Mouse (Mus musculus): ENCODE results near the gene Hmgcs1.

The Hmgcs1 gene

GRCm38 (mm10) chr13:119704280-119704679 lies 14.1 kb downstream of the Hmgcs1 start:
- in situ Hi-C loops (cut with MboI, MseI) = no loop called here

GRCm38 (mm10) chr13:119706278-119706880 lies 16.2 kb downstream of the Hmgcs1 start:
- in situ Hi-C loops (cut with MboI, MseI) = loop anchor here (5.0 kb wide), 1 partner anchor 61 kb away; no protein-coding TSS in a partner anchor

DNA sequence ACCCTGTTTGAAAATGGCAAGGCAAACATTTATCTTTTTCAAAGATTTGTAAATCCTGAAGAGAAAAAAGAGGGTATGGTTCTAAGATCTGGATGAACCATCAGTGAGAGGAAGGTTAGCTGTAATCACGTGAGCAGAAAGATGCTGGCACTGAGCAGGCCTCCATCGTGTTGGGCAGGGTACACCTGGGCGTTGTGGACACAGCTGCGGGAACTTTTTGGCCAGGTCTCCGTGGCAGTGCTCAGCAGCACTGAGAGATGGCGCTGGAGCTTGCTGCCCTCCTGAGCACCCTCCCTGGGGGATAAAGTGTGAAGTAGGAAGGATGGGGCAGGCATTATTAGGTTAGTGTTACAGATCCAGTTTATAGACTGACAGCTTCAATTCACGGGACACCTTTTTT lies 16.8 kb downstream of the Hmgcs1 start:
- in situ Hi-C loops (cut with MboI, MseI) = loop anchor here (5.0 kb wide), 1 partner anchor 60 kb away; no protein-coding TSS in a partner anchor

GRCm38 (mm10) chr13:119707906-119708305 lies 17.7 kb downstream of the Hmgcs1 start:
- in situ Hi-C loops (cut with MboI, MseI) = loop anchor here (5.0 kb wide), 1 partner anchor 59 kb away; no protein-coding TSS in a partner anchor

GRCm38 (mm10) chr13:119708941-119709340 lies 18.8 kb downstream of the Hmgcs1 start:
- in situ Hi-C loops (cut with MboI, MseI) = loop anchor here (5.0 kb wide), 1 partner anchor 58 kb away; no protein-coding TSS in a partner anchor

- in situ Hi-C loops (cut with MboI, MseI) = loop anchor here (5.0 kb wide), 1 partner anchor 58 kb away; no protein-coding TSS in a partner anchor
Measured at GRCm38 (mm10) chr13:119709388-119710267, 19.4 kb downstream of the Hmgcs1 start.

- in situ Hi-C loops (cut with MboI, MseI) = no loop called here
Measured at GRCm38 (mm10) chr13:119710268-119710610, 20.1 kb downstream of the Hmgcs1 start.

DNA sequence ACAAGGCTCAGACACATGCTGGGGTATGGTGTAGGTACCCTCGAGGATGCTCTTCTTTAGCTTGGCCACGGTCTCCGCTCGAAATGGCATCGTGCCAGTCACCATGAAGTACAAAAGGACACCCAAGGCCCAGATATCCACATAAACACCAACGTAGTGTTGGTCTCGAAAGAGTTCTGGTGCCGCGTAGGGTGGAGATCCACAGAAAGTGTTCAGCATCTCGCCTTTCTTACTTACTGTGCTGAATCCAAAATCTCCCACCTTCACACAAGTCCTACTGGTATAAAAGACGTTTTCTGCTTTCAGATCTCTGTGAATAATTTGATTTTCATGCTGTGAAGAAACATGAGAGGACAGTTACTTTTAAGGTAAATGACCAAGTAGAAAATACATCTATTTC lies 22.3 kb downstream of the Hmgcs1 start:
- in situ Hi-C loops (cut with MboI, MseI) = no loop called here

DNA sequence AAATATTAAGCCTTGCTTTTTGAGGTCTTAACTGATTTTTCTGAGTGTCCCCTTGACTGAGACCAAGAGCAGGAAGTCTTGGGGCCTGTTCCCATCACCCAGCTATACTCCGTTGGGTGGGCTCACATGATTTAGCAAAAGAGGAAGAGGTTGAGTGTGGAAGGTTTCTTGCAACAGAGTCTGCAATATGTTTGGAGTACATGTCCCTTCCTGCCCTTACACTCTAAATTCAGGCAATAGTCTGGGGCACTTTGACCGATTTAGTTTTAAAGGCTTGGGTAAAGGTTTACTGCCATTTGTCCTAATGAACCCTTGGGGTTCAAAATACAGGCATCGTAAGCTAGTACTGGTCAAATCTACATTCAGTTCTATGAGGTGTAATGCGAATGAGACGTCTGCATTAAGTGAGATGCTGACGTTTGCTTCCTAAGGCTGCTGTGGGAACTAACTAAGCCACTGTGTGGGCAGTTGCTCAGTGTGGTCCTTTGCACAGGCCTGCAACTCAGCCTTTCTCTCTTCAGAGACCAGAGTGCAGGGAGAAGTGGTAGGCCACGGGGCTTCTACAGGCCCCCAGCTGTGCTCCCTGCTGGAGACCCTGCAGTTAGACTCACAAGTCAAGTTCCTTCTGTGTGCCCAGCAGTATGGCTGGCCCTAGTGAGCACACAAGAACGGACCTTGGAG lies 23.1 kb downstream of the Hmgcs1 start:
- in situ Hi-C loops (cut with MboI, MseI) = no loop called here

GRCm38 (mm10) chr13:119713821-119714220 lies 23.6 kb downstream of the Hmgcs1 start:
- in situ Hi-C loops (cut with MboI, MseI) = no loop called here

DNA sequence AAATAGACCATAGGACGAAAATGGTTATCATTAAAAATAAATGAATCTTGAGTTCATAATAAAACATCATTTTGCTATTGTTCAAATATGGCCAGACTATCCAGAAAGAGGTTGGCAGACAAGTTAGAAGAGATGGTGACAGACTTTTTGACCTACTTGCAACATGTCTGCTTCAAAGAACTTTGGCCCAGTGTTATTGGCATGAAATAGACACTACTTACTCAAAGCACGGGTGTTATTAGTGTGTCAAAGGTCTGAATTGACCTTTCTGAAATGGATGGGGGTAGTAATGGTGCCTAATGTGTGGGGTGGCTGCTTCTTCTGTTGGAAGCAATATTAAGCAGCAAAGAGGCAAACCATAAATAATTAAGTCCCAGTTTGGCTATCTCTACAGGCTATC lies 25.9 kb downstream of the Hmgcs1 start:
- in situ Hi-C loops (cut with MboI, MseI) = no loop called here

- in situ Hi-C loops (cut with MboI, MseI) = no loop called here
Measured at GRCm38 (mm10) chr13:119722447-119722846, 32.3 kb downstream of the Hmgcs1 start.

- in situ Hi-C loops (cut with MboI, MseI) = no loop called here
Measured at GRCm38 (mm10) chr13:119723368-119723767, 33.2 kb downstream of the Hmgcs1 start.

DNA sequence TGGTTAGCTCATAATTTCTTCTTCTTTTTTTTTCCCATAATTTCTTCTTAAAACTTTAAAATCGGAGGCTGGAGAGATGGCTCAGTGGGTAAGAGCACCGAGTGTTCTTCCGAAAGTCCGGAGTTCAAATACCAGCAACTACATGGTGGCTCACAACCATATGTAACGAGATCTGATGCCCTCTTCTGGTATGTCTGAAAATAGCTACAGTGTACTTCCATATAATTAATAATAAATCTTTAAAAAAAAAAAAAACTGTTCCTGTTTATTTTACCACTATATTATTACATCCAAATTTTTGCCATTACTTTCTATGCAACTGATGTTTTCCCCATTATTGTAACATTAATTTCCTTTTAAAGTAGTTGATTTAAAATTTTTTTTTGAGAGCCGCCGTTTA lies 34.4 kb downstream of the Hmgcs1 start:
- in situ Hi-C loops (cut with MboI, MseI) = no loop called here

GRCm38 (mm10) chr13:119727608-119728387 lies 37.6 kb downstream of the Hmgcs1 start:
- in situ Hi-C loops (cut with MboI, MseI) = no loop called here

DNA sequence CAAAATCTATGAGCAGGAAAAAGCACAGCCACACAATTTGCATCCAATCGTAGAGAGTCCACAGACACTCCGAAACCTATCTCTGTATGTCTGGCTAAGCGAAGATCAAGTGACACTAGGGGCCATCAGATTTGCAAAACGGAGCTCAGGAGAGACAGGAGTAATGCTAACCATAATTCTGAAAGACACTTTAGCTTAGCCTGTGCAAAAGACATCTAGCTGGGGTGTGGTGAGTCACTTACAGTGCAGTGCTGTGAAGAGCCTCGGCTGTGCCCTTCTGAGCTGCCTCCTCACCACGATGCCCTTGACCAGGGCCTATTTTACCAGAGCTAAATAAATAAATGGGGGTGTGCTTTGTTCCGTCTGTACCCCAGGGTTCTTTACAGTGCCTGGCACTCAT lies 39.2 kb downstream of the Hmgcs1 start:
- in situ Hi-C loops (cut with MboI, MseI) = no loop called here

- in situ Hi-C loops (cut with MboI, MseI) = no loop called here
Measured at GRCm38 (mm10) chr13:119731448-119731847, 41.3 kb downstream of the Hmgcs1 start.

GRCm38 (mm10) chr13:119741390-119742237 lies 51.4 kb downstream of the Hmgcs1 start:
- in situ Hi-C loops (cut with MboI, MseI) = no loop called here

GRCm38 (mm10) chr13:119742711-119743415 lies 52.7 kb downstream of the Hmgcs1 start:
- in situ Hi-C loops (cut with MboI, MseI) = no loop called here

- in situ Hi-C loops (cut with MboI, MseI) = no loop called here
Measured at GRCm38 (mm10) chr13:119743470-119743869, 53.3 kb downstream of the Hmgcs1 start.

Data from T-helper 2 cell (primary cell).